Mouse (Mus musculus) heart, adult 2 months (tissue): ENCODE measurements at regions not wholly inside any gene's neighbourhood (a gene's known extent, or its start where the extent isn't known, plus 50 kb on each side); places are given as distances from the start of the nearest gene placed in this dataset.

ENCODE experiments used
- DNase-seq, 2 experiments: peaks; one replicate each; pipeline ENCODE4 v3.0.0; 2021
- H3K27ac ChIP-seq: fragments of 200-600 bp; 2 replicates; pipeline ENCODE4 v1.8.1; 2022
- H3K27me3 ChIP-seq: fragments of 200-500 bp; 2 replicates; pipeline ENCODE4 v1.6.1; 2012; ENCODE audit warnings: mild to moderate bottlenecking, low read length, inconsistent platforms, mixed read lengths; ENCODE audit not compliant: control insufficient read depth, insufficient read depth
- H3K36me3 ChIP-seq: fragments of 200-500 bp; 2 replicates; pipeline ENCODE4 v1.6.1; 2012; ENCODE audit warnings: low read length, inconsistent platforms; ENCODE audit not compliant: control insufficient read depth, insufficient read depth
- H3K4me1 ChIP-seq: fragments of 200-500 bp; 2 replicates; pipeline ENCODE4 v1.6.1; 2011; ENCODE audit warnings: low read length; ENCODE audit not compliant: control insufficient read depth, insufficient read depth
- H3K4me3 ChIP-seq: fragments of 200-600 bp; 2 replicates; pipeline ENCODE4 v1.8.1; 2022
- H3K79me2 ChIP-seq: fragments of 200-500 bp; replicated peaks from 2 replicates; pipeline ENCODE4 v1.6.1; 2012; ENCODE audit warnings: mild to moderate bottlenecking, inconsistent platforms, low read length, moderate library complexity, mixed read lengths; ENCODE audit not compliant: control insufficient read depth, insufficient read depth
- H3K9ac ChIP-seq: fragments of 200-500 bp; 2 replicates; pipeline ENCODE4 v1.6.1; 2012; ENCODE audit warnings: low read depth, mild to moderate bottlenecking, control low read depth, inconsistent platforms, low read length, mixed read lengths
- CTCF ChIP-seq: fragments of 200-600 bp; IDR thresholded peaks from 2 replicates; pipeline ENCODE4 v1.8.1; 2022; ENCODE audit warnings: antibody characterized with exemption, mild to moderate bottlenecking, moderate library complexity
- EP300 ChIP-seq: fragments of 200-500 bp; IDR thresholded peaks from 2 replicates; pipeline ENCODE4 v1.6.1; 2011; ENCODE audit warnings: low read depth, low read length, control low read depth; ENCODE audit not compliant: insufficient read depth
- POLR2A ChIP-seq: fragments of 200-500 bp; IDR thresholded peaks from 2 replicates; pipeline ENCODE4 v1.6.1; 2011; ENCODE audit warnings: mild to moderate bottlenecking, low read depth, low read length, control low read depth; ENCODE audit not compliant: insufficient read depth
- whole genome bisulfite sequencing: fragments of 180-500 bp; shearing (Covaris S2); methylation state at CpG from one replicate; pipeline ENCODE4 v1.1.7; 2018; 5-methylcytosine and 5-hydroxymethylcytosine counted together
- intact Hi-C: fragments of 180-260 bp; cut with DNase I; formaldehyde crosslinking; loops from one replicate; pipeline ENCODE4 v1.15.1; 2025

- Histone ChIP-seq H3K9ac (no peak overlapping the region), H3K27ac (no peak overlapping the region), H3K27me3 (no peaks in the 10 kb centered on the region), H3K79me2 (no peaks in the 10 kb centered on the region), H3K4me1 (no peaks in the 10 kb centered on the region), H3K36me3 (no peaks in the 10 kb centered on the region), H3K4me3 (no peak overlapping the region)
- WGBS = 96% methylated on average over 1 of the region's 1 CpGs
- no peak for TF ChIP-seq POLR2A
- DNase-seq = no peak
- intact Hi-C loops = no loop called here
These were observed 247.1 kb upstream of the Pappa start for GRCm38 (mm10) chr4:64876924-64877323.

- 71% methylated on average over 3 of the region's 3 CpGs for WGBS
- no peak for DNase-seq
- intact Hi-C loops = no loop called here
- Histone ChIP-seq H3K79me2 (no peaks in the 10 kb centered on the region), H3K36me3 (no peaks in the 10 kb centered on the region), H3K27ac (no peak overlapping the region), H3K9ac (no peak overlapping the region), H3K4me3 (no peak overlapping the region), H3K27me3 (no peaks in the 10 kb centered on the region), H3K4me1 (no peaks in the 10 kb centered on the region)
- TF ChIP-seq EP300 = no peak
- TF ChIP-seq POLR2A = no peak
- TF ChIP-seq CTCF = no peak
These were observed 226.0 kb upstream of the Pappa start for GRCm38 (mm10) chr4:64897935-64898334.

GRCm38 (mm10) chr4:64901091-64901845, 222.7 kb upstream of the Pappa start:
- no peaks in the 10 kb centered on the region for H3K36me3 ChIP-seq
- no peak overlapping the region for H3K9ac ChIP-seq
- no peak overlapping the region for H3K27ac ChIP-seq
- 47% methylated on average over 5 of the region's 5 CpGs for WGBS
- no peaks in the 10 kb centered on the region for H3K4me1 ChIP-seq
- intact Hi-C loops = no loop called here
- no peaks in the 10 kb centered on the region for H3K27me3 ChIP-seq
- H3K79me2 ChIP-seq = no peaks in the 10 kb centered on the region
- TF ChIP-seq POLR2A (no peak), CTCF (no peak), EP300 (no peak)
- H3K4me3 ChIP-seq = no peak overlapping the region
- peak; percentile 13 to 17 for DNase-seq

GRCm38 (mm10) chr4:64923751-64924150, 200.2 kb upstream of the Pappa start:
- TF ChIP-seq CTCF = no peak
- no peak for TF ChIP-seq POLR2A
- TF ChIP-seq EP300 = no peak
- H3K27ac ChIP-seq = no peak overlapping the region

GRCm38 (mm10) chr4:64928553-64928952, 195.4 kb upstream of the Pappa start:
- Histone ChIP-seq H3K4me3 (no peak overlapping the region), H3K4me1 (no peaks in the 10 kb centered on the region), H3K9ac (no peak overlapping the region), H3K36me3 (no peaks in the 10 kb centered on the region), H3K27me3 (no peaks in the 10 kb centered on the region), H3K79me2 (no peaks in the 10 kb centered on the region), H3K27ac (no peak overlapping the region)
- no peak for TF ChIP-seq EP300
- no peak for TF ChIP-seq CTCF
- no peak for TF ChIP-seq POLR2A
- intact Hi-C loops = no loop called here
- no peak for DNase-seq
- 49% methylated on average over 2 of the region's 2 CpGs for WGBS

More at GRCm38 (mm10) chr4:64923751-64924150, 200.2 kb upstream of the Pappa start:
- Histone ChIP-seq H3K4me1 (no peaks in the 10 kb centered on the region), H3K9ac (no peak overlapping the region), H3K4me3 (no peak overlapping the region), H3K79me2 (no peaks in the 10 kb centered on the region), H3K36me3 (no peaks in the 10 kb centered on the region), H3K27me3 (no peaks in the 10 kb centered on the region)
- intact Hi-C loops = no loop called here
- DNase-seq = no peak

GRCm38 (mm10) chr4:64945547-64945946, 178.4 kb upstream of the Pappa start:
- Histone ChIP-seq H3K79me2 (no peaks in the 10 kb centered on the region), H3K9ac (no peak overlapping the region), H3K36me3 (no peaks in the 10 kb centered on the region), H3K27ac (no peak overlapping the region), H3K4me1 (no peaks in the 10 kb centered on the region), H3K4me3 (no peak overlapping the region), H3K27me3 (no peaks in the 10 kb centered on the region)
- TF ChIP-seq EP300 (no peak), CTCF (no peak), POLR2A (no peak)
- no peak for DNase-seq
- intact Hi-C loops = no loop called here
